Mouse (Mus musculus) ES-Bruce4 (cell line): ENCODE data around the gene Troap.

ENCODE experiments used
- CTCF ChIP-seq: IDR thresholded peaks from one replicate; pipeline ENCODE4 v1.8.1; 2011; ENCODE audit warnings: low read depth, low read length
- POLR2A ChIP-seq: IDR thresholded peaks from one replicate; pipeline ENCODE4 v1.8.1; 2011; ENCODE audit warnings: low read length; ENCODE audit not compliant: insufficient read depth

- TF ChIP-seq POLR2A = no peak
- no peak for TF ChIP-seq CTCF
These were observed 4.0 kb downstream of the Troap start for GRCm38 (mm10) chr15:99078181-99078910.
